Mouse (Mus musculus): ENCODE results near the gene Tmem94. TPM values are rescaled to one million over a fixed set of nuclear protein-coding genes. Genes with fewer than 3 reads are reported as not detected.

Gene Tmem94
- polyA plus RNA-seq, 1 experiment from 2014 or later, result 22.0 TPM

DNA sequence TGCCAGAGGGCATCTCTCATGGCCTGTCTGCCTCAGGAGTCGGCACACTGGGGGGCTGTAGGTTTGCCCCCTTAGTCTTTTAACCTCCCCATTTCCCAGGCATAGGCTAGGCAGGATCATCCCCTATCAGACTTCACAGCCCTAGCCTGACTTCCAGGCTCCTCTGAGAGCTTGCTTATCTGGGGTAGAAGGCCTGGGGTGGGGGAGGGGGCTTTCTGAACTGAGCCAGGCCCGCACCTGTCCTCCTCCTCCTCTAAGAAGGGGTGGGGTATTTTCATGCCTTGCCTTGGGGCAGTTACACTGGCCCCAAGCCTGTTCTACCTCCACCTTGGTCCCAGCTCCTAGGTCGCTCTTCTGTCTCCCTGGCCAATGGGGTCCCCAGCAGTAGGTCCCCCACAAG is 66.3 kb downstream of the Tmem94 start:
- no peaks in the 10 kb centered on the region for H3K4me1 ChIP-seq (ENCODE audit: control insufficient read depth, insufficient read depth, low read depth, low read length)
- WGBS, result 46% methylated on average over 3 of the region's 3 CpGs
- H3K27me3 ChIP-seq (replicated peaks; ENCODE audit: control insufficient read depth, insufficient read depth, low read length), result peaks cover 6% of the 10 kb centered on the region
- H3K4me2 ChIP-seq (ENCODE audit: low read length), result no peak overlapping the region
- no peak overlapping the region for H3K27ac ChIP-seq (ENCODE audit: low read depth, low read length)
- no peak for ATAC-seq
- no peak overlapping the region for H3K9ac ChIP-seq (ENCODE audit: low read depth, low read length)
- no peaks in the 10 kb centered on the region for H3K9me3 ChIP-seq (ENCODE audit: control insufficient read depth, low read length)
- H3K4me3 ChIP-seq (ENCODE audit: low read length), result no peak overlapping the region
- H3K36me3 ChIP-seq (ENCODE audit: control insufficient read depth, insufficient read depth, low read length), result no peaks in the 10 kb centered on the region

DNA sequence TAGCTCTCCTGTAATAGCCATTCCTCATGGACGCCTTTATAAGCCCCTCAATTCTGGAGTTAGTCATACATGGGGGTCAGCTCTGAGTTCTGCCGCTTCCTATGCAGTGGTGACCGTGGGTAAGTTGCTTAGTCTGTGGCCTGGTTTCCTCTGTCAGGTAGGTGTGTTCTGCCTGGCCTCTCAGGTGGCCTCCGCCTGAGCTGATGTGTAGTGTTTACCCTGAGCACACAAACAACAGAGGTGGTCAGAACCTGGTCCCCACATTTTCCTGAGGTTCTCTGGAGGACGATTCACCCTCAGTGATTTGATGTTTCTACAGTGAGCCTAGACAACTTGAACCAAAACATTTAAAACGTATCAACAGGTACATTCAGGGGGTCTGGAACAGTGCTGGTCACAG is 66.8 kb downstream of the Tmem94 start:
- H3K9ac ChIP-seq (ENCODE audit: low read depth, low read length), result no peak overlapping the region
- H3K9me3 ChIP-seq (ENCODE audit: control insufficient read depth, low read length), result no peaks in the 10 kb centered on the region
- no peaks in the 10 kb centered on the region for H3K4me1 ChIP-seq (ENCODE audit: control insufficient read depth, insufficient read depth, low read depth, low read length)
- peaks cover 6% of the 10 kb centered on the region for H3K27me3 ChIP-seq (replicated peaks; ENCODE audit: control insufficient read depth, insufficient read depth, low read length)
- H3K4me2 ChIP-seq (ENCODE audit: low read length), result no peak overlapping the region
- no peaks in the 10 kb centered on the region for H3K36me3 ChIP-seq (ENCODE audit: control insufficient read depth, insufficient read depth, low read length)
- WGBS, result 61% methylated on average over 6 of the region's 6 CpGs
- no peak overlapping the region for H3K27ac ChIP-seq (ENCODE audit: low read depth, low read length)
- no peak overlapping the region for H3K4me3 ChIP-seq (ENCODE audit: low read length)
- no peak for ATAC-seq

DNA sequence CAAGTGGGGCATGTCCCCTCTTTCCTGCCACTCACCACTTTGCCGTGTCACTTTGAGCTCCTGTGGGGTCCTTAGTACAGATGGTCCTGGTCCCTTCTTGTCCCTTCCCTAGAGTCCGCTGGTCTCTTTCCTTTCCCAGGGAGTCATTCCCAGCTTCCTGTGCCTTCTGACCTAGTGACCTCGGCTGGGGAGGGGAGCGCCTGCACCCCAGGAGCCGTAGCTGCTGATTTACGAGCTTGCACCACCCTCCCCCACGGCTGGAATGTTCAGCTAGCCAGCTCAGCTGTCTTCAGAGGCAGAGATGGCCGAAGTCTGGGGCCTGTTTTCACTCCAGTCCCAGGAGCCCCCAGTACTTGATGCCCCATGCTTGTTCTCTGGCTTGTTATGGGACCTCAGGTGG is 67.3 kb downstream of the Tmem94 start:
- Histone ChIP-seq H3K4me3 (ENCODE audit: low read length) (no peak overlapping the region), H3K4me1 (ENCODE audit: control insufficient read depth, insufficient read depth, low read depth, low read length) (no peaks in the 10 kb centered on the region), H3K27ac (ENCODE audit: low read depth, low read length) (no peak overlapping the region), H3K4me2 (ENCODE audit: low read length) (no peak overlapping the region), H3K27me3 (replicated peaks; ENCODE audit: control insufficient read depth, insufficient read depth, low read length) (peaks cover 6% of the 10 kb centered on the region), H3K9me3 (ENCODE audit: control insufficient read depth, low read length) (no peaks in the 10 kb centered on the region), H3K36me3 (ENCODE audit: control insufficient read depth, insufficient read depth, low read length) (no peaks in the 10 kb centered on the region), H3K9ac (ENCODE audit: low read depth, low read length) (no peak overlapping the region)
- WGBS, result 4% methylated on average over 8 of the region's 8 CpGs
- ATAC-seq, result no peak

DNA sequence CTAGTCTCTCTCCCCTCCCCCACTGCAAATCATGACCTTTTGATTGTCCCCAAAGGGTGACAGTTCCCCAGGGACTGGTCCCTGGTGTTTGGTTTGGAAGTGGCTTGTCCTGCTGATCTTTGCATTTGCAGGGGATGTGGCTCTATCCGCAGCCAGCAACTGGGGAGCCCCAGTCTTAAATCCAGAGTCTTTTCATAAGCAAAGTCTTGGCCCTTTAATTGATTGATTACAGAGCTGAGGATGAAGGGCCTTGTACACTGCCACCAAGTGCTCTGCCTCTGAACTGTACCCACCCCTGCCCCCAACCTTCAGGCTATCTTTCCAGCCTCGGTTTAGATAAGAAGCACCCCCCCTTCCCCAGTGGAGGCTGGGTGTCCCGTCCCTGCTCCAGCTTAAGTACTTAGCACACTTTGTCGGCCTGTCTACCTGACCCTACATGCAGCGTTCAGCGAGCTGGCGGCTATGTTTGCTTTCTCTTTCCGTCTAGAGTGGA is 67.8 kb downstream of the Tmem94 start:
- no peak for ATAC-seq
- no peak overlapping the region for H3K27ac ChIP-seq (ENCODE audit: low read depth, low read length)
- no peaks in the 10 kb centered on the region for H3K9me3 ChIP-seq (ENCODE audit: control insufficient read depth, low read length)
- H3K4me2 ChIP-seq (ENCODE audit: low read length), result no peak overlapping the region
- H3K9ac ChIP-seq (ENCODE audit: low read depth, low read length), result no peak overlapping the region
- peaks cover 6% of the 10 kb centered on the region for H3K27me3 ChIP-seq (replicated peaks; ENCODE audit: control insufficient read depth, insufficient read depth, low read length)
- no peaks in the 10 kb centered on the region for H3K4me1 ChIP-seq (ENCODE audit: control insufficient read depth, insufficient read depth, low read depth, low read length)
- 23% methylated on average over 8 of the region's 8 CpGs for WGBS
- no peaks in the 10 kb centered on the region for H3K36me3 ChIP-seq (ENCODE audit: control insufficient read depth, insufficient read depth, low read length)
- no peak overlapping the region for H3K4me3 ChIP-seq (ENCODE audit: low read length)

DNA sequence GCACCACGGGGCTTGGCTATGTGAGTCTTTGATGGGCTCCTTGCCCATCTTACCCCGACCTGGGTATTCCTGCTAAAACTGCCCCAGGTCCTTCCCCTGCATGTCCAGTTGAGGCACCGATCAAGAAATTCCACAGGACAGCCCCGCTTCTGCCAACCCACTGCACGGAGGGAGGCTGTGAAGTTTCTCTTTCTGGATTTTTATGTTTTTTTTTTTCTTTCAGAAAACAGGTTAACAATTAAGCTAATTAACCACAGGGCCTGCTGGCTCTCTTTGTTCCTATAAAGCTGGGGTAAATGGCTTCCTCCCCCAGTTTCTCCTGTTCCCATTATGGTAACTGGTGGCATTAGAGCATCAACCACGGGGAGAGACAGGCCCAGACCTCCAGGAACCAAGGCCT is 68.8 kb downstream of the Tmem94 start:
- Histone ChIP-seq H3K4me1 (ENCODE audit: control insufficient read depth, insufficient read depth, low read depth, low read length) (no peaks in the 10 kb centered on the region), H3K9me3 (ENCODE audit: control insufficient read depth, low read length) (no peaks in the 10 kb centered on the region), H3K4me2 (ENCODE audit: low read length) (no peak overlapping the region), H3K4me3 (ENCODE audit: low read length) (no peak overlapping the region), H3K27ac (ENCODE audit: low read depth, low read length) (no peak overlapping the region), H3K27me3 (replicated peaks; ENCODE audit: control insufficient read depth, insufficient read depth, low read length) (peaks cover 6% of the 10 kb centered on the region), H3K36me3 (ENCODE audit: control insufficient read depth, insufficient read depth, low read length) (no peaks in the 10 kb centered on the region), H3K9ac (ENCODE audit: low read depth, low read length) (no peak overlapping the region)
- ATAC-seq, result no peak
- WGBS, result 61% methylated on average over 6 of the region's 6 CpGs

DNA sequence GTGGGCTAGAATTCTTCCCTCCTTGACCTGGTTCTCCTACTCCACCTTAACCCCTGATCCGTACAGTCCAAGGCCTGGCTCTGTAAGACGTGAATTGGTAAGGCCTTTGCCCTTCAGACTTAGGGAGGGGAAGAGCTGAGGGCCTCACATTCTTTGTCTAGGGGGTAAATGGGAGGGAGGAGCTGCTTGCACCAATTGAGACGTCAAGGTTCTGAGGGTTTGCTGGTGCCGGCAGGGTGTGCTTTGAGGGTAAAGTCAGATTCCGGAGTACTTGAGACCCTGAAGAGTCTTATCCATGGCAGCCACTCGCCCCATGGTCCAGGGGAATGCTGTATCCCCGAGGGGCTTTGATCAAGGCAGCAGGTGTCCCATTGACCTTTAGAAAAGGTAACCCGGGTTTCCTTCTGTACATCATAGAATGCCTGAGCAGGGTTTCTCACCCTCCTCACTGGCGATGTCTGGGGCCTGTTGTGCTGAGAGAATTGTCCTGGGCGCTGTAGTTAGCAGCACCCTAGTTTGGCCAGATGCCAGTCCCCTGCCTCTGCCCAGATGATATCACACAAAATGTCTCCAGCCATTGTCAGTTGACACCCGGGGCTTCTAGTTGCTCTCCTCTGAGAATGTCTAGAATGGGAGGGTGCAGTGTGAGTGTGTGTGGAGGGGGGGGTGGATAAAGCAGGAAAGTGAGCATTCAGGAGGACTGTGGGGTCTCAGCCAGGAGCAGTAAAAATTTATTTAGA is 71.6 kb downstream of the Tmem94 start:
- Histone ChIP-seq H3K27me3 (replicated peaks; ENCODE audit: control insufficient read depth, insufficient read depth, low read length) (no peaks in the 10 kb centered on the region), H3K4me1 (ENCODE audit: control insufficient read depth, insufficient read depth, low read depth, low read length) (no peaks in the 10 kb centered on the region), H3K36me3 (ENCODE audit: control insufficient read depth, insufficient read depth, low read length) (no peaks in the 10 kb centered on the region), H3K4me3 (ENCODE audit: low read length) (no peak overlapping the region), H3K9ac (ENCODE audit: low read depth, low read length) (no peak overlapping the region), H3K27ac (ENCODE audit: low read depth, low read length) (no peak overlapping the region), H3K9me3 (ENCODE audit: control insufficient read depth, low read length) (no peaks in the 10 kb centered on the region), H3K4me2 (ENCODE audit: low read length) (no peak overlapping the region)
- 35% methylated on average over 11 of the region's 11 CpGs for WGBS
- ATAC-seq, result no peak

DNA sequence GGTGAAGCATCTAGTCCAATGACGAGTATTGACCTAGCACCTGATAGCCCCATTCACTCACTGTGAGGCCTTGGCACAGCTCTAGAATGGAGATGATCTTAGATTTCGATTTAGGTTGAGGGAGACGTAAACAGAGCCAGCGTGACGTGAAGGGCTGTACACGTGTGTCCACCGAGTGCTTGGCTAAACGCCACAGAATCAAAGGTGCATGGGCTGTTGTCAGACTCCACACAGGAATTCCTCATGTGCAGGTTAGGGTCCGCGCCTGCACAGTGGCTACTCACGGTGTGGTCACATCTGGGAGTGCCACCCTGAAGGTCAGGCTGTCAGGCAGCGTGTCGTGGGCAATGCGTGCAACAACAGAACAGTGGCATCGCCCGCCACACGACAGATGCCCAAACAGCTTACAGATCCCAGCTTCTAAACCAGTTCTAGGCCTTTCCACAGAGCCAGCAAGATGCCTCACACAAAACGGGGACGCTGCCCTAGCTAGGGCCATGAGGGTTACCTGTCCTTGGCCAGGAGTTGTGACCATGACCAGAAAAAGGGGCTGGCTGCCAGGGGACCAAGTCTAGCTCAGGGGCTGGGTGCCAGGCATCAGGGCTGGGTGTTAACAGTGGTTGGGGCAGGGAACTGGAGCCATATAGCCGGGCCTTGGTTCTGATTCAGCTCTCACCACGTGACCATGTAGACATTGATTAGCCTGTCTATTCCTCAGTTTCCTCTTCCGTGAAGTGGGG is 72.5 kb downstream of the Tmem94 start:
- Histone ChIP-seq H3K27ac (ENCODE audit: low read depth, low read length) (no peak overlapping the region), H3K36me3 (ENCODE audit: control insufficient read depth, insufficient read depth, low read length) (no peaks in the 10 kb centered on the region), H3K27me3 (replicated peaks; ENCODE audit: control insufficient read depth, insufficient read depth, low read length) (no peaks in the 10 kb centered on the region), H3K9ac (ENCODE audit: low read depth, low read length) (no peak overlapping the region), H3K4me1 (ENCODE audit: control insufficient read depth, insufficient read depth, low read depth, low read length) (no peaks in the 10 kb centered on the region), H3K4me3 (ENCODE audit: low read length) (no peak overlapping the region), H3K4me2 (ENCODE audit: low read length) (no peak overlapping the region), H3K9me3 (ENCODE audit: control insufficient read depth, low read length) (no peaks in the 10 kb centered on the region)
- no peak for ATAC-seq
- 94% methylated on average over 22 of the region's 22 CpGs for WGBS

DNA sequence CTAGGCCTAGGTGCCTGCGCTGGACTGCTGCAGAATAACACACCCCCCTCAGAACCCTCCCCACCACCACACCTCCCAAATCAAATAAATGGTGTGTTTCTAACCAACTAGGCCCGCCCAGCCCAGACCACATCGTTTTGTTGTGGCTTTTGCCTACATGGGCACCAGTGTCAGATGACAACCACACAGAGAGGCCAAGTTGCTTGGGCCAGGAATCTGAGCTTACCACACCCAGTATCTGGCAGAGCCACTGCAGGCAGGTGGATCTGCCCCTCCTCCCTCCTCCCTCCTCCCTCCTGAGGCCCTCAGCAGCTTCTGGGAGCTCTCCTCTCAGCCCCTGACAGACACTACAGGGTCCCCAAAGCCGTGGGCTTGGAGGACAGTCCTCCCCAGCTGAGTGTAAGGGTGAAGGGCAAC is 73.7 kb downstream of the Tmem94 start:
- no peaks in the 10 kb centered on the region for H3K36me3 ChIP-seq (ENCODE audit: control insufficient read depth, insufficient read depth, low read length)
- no peak overlapping the region for H3K27ac ChIP-seq (ENCODE audit: low read depth, low read length)
- no peak overlapping the region for H3K9ac ChIP-seq (ENCODE audit: low read depth, low read length)
- H3K4me3 ChIP-seq (ENCODE audit: low read length), result no peak overlapping the region
- WGBS, result 50% methylated on average over 4 of the region's 4 CpGs
- no peaks in the 10 kb centered on the region for H3K9me3 ChIP-seq (ENCODE audit: control insufficient read depth, low read length)
- ATAC-seq, result no peak
- H3K27me3 ChIP-seq (replicated peaks; ENCODE audit: control insufficient read depth, insufficient read depth, low read length), result no peaks in the 10 kb centered on the region
- H3K4me2 ChIP-seq (ENCODE audit: low read length), result no peak overlapping the region
- H3K4me1 ChIP-seq (ENCODE audit: control insufficient read depth, insufficient read depth, low read depth, low read length), result no peaks in the 10 kb centered on the region

DNA sequence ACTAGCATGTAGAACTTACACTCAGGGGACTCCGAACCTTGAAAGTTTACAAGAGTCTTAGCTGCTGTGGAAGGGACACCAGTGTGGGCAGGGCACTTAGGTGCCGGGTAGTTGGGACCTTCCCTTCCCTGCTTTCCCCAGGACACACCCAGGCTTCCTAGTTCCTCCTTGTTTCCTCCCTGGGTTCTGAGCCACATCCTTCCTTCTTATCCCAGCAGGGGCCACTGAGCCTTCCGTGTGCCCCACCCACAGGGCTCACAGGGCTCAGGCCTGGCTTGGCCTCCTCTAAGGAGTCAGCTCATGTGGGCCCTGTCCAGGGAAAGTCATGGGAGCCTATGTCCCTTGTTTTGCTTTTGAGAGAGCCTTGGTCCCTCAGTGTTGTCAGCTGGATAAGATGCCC is 74.5 kb downstream of the Tmem94 start:
- no peaks in the 10 kb centered on the region for H3K9me3 ChIP-seq (ENCODE audit: control insufficient read depth, low read length)
- no peak overlapping the region for H3K27ac ChIP-seq (ENCODE audit: low read depth, low read length)
- no peak overlapping the region for H3K4me3 ChIP-seq (ENCODE audit: low read length)
- no peak for ATAC-seq
- no peak overlapping the region for H3K4me2 ChIP-seq (ENCODE audit: low read length)
- no peak overlapping the region for H3K9ac ChIP-seq (ENCODE audit: low read depth, low read length)
- no peaks in the 10 kb centered on the region for H3K27me3 ChIP-seq (replicated peaks; ENCODE audit: control insufficient read depth, insufficient read depth, low read length)
- WGBS, result 73% methylated on average over 3 of the region's 3 CpGs
- no peaks in the 10 kb centered on the region for H3K4me1 ChIP-seq (ENCODE audit: control insufficient read depth, insufficient read depth, low read depth, low read length)
- no peaks in the 10 kb centered on the region for H3K36me3 ChIP-seq (ENCODE audit: control insufficient read depth, insufficient read depth, low read length)

All from hindbrain, embryonic 16.5 days (tissue).